Mouse (Mus musculus) frontal cortex, postnatal 36 days (tissue): ENCODE measurements around the gene Mb21d2.

Experiments
- DNase-seq, 2 experiments: peaks; one replicate each; pipeline ENCODE4 v3.0.0; 2022; ENCODE audit warnings: low spot score in 2 of 2

Mb21d2 gene

DNA sequence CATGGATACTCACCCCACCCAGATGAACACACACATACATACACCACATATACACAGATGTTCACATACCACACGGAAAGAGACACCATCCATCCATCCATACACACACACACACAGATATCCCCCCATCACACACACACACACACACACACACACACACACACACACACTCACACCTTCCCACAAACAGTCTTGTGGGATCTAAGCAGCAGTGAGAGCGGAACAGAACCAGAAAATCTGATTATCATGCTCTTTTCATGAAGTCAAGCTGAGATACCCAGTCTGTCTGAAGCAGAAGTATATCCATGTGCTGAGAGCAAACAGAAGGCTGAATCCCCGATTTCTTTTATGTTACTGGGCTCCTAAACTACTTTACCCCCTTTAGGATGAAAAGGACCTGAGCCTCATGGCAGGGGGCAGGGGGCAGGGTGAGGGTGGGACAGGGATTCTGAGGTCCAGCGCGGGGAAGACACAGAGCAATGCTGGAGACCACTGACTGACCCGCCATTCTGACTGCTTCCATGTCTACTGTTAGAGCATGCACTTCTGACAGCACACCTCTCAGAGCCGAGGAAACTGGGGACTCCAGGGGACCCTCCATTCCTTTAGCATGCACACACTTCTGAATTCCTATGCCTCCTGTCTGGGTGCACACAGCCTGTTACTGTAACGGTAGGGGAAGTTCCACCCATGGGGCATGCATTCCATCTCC, 62.7 kb downstream of the Mb21d2 start:
- DNase-seq, result no peak

DNA sequence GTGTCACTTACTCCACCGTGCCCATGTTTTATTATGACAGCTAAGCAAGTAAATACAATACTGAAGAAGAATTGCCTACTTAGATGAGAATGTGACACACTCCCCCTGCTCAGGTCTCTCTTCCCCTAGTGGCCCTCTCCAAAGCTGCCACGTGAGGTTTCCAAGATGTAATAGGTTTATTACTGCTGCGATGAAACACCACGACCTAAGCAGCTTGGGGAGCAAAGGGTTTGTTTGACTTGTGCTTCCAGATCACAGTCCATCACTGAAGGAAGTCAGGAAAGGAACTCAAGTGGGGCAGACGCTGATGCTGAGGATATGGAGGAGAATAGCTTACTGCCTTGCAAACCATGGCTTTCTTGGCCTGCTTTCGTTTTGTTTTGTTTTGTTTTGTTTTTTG, 65.9 kb downstream of the Mb21d2 start:
- DNase-seq, result no peak

DNA sequence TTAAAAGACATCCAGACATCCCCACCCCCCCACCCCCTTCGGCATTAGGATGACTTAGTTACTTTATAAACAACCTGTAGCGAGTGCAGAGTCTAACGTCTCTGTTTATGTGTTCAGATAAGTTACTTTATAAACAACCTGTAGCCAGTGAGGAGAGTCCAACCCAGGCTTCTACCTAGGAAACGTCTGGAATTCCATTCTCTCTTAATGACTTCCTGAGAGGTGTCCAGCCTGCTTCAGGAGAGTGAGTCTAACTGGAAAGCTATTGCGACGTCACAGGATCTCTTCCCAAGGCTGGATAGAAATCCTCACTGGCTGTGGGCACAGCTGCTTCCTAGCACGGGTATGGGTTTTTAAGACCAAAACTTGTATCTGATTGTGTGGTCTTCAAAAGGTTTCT, 67.4 kb downstream of the Mb21d2 start:
- DNase-seq, result no peak

DNA sequence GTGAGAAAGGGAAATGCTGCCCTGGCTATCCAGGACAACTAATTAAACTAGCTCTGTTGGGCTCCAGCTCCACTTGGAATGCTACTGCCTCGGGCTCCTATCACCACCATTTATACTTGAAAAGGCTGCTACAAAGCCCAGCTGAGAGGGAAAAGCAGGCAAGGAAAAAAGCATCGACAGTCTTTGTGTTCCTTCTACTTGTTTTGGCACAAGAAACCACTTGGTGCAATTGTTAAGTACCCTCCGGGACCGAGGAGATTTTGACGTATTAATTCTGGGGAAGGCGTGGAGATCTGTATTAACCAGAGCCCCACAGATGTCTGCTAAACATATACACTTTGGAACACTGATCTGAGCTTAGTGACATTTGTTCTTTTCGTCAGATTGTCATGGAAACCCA, 69.8 kb downstream of the Mb21d2 start:
- DNase-seq, result no peak

DNA sequence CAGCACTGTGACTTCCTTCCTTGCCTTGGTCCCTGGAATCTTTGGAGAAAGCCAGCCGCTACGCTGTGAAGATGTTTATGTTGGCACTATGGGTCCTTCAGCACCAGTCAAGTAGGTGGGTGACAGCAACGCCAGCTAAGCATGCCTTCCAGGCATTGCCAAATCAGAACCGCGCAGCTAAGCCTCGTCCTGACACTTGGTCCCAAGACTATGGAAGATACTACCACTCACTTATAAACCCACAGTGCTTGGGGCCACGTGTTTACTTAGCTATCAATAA, 70.5 kb downstream of the Mb21d2 start:
- DNase-seq, result no peak

DNA sequence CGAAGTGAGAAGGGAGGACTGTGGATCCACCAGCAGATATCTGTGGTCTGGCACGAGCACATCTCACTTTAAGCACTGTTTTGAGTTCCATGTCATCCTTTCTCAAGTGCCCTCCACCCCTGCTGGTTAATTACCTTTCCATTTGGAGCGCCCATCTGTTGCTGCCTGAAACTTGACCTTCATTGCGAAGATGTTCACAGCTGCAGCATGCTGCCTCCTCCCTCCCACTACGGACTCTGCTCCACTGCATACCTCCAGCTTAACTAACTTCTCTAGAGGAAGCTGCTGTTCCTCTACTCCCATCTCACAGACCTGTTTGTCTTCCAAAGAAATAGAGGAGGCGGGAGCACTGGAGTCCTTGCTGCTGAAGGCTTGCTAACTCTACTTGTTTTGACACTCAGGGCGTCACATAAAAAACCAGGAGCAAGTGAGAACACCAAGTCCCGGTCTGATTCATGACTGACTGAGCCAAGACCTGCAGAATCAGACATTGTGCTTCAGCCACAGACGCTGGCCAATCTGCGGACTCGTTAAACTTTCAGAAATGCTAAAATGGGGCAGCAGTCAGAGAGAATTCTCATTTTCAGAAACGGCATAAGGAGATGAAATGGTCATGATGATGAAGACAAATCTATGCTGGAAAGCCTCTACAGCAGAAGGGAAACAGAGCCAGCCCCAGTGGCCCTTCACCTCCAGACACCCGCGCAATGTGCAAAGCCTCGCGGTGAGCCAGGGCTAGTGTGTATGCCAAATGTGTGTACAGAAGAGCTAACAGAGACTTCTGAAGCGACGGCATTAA, 71.1 kb downstream of the Mb21d2 start:
- no peak for DNase-seq

DNA sequence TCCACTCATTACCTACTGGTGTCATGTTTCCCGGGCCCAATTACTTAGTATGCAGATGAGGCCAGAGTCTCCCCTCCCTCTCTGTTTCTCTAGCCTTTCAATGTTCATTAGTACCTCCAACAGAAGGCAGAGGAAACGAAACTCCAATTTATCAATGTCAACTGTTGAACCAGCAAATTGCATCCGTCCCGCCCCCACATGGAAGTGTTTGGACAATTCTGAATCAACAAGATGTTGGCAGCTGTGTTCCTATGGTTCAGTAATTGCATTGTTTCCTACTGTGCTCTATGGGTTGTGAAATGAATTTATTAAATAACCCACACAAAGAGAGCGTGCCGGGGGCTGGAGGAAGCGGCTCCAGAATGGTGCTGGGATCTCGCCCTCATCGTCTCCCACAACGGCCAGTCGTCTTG, 78.1 kb downstream of the Mb21d2 start:
- no peak for DNase-seq

DNA sequence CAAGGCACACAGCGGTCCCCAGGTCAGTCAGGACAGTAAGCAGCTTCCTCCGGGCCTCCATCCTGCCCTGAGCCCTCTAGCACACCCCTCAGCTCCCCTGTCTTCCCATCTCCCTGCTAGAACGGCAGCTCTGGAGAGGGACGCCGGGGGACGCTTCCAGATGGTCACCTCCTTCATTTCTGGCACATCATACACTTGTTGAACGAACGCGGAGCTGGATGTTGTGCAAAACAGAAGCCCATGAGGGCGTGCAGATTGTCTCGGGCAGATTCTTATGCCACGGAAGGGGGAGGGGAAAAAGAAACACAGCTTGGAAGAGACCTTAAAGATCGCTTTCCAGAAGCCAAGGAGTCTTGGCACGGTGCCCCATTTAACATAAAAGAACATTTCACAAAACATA, 78.6 kb downstream of the Mb21d2 start:
- DNase-seq, result peak; percentile 17 to 30

DNA sequence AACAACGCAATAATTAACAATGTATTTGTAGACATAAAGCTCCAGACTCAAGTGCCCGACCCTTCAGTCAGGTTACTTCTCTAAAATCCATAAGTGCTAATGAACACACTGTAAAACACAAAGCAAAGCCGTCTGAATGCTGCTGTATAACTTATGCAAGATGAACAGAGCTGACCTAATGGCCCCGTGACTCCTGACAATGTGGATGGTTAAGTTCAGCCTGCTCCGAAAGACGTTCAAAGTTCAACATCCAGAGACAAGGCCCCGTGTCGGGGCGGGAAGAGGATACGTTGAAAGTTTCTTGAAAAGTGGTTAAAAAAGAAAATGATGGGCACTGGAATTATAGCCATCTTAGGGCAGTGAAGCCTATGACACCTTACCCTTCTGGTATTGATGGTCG, 83.3 kb downstream of the Mb21d2 start:
- no peak for DNase-seq

DNA sequence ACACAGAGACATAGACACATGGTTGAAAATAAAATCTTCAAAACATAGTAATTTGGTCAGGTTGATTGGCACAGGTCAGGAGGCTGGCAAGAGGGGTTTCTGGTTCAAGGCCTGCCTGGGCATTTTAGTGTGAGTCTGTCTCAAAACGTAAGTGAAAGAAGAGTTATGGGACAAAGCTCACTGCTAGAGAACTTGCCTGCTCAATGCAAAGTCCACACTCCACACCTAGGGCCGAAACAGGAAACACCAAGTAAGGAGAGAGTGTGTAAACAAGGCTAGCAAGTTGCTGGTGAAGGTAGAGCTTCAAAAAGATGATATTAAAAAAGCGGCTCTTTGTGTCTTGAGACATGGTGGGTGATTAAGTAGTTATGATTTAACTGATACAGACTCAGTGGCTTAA, 84.1 kb downstream of the Mb21d2 start:
- no peak for DNase-seq

DNA sequence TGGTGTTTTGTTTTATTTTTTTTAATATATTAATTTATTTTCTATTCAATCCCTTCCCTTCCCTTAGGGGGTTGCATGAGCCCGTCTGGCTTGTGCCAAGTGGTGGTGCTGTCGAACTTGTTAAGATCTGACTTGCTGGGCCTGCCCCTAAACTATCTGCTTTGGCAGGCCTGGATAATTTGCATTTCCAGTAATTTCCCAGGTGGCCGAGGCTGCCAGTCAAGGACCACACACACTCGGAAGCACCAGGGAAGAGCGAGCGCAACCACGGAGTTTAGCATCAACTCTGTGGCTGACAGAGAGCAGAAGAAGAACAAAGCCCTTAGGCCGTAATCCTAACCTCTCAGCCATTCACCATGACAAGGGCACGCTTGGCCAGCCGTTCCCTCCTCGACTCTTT, 88.4 kb downstream of the Mb21d2 start:
- DNase-seq, result no peak

DNA sequence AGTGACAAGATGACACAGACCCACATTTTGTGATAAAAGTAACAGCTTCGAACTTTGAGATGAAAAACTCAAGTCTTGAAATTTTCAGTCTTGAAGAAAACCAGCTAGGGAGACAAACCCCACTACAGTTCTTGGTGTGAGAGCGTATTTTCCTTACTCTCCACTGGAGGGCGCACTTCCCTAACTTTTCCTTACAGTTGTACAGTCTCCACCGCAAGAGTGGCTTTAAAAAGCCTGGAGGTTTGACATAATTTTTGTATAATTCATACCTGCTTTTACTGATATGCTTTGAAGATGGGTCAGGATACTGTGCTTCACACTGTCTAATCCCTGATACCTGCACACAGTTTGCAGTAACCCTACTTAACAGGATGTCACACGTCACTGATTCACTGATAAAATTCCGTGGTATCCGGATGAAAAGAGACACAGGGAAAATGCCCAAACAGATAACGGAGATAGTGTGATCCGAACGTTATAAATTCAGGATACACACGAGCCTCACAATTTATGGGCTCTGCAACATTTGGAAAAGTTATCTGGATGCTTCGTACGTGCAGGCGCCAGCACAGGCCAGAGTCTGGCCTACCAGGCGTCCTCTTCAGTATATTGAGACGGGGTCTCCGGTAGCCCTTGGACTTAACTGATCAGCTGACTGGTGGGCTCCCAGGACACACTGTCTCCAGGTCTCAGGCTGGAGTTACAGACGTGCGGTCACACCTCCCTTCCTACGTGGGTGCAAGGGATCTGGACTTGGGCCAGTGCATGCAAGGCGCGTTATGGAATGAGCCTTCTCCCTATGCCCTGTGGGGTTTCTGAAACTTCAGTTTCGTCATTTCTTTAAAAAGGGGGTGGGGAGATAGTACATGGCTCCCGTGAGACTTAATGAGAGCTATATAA, 89.1 kb downstream of the Mb21d2 start:
- DNase-seq, result peak; percentile 69 to 74

DNA sequence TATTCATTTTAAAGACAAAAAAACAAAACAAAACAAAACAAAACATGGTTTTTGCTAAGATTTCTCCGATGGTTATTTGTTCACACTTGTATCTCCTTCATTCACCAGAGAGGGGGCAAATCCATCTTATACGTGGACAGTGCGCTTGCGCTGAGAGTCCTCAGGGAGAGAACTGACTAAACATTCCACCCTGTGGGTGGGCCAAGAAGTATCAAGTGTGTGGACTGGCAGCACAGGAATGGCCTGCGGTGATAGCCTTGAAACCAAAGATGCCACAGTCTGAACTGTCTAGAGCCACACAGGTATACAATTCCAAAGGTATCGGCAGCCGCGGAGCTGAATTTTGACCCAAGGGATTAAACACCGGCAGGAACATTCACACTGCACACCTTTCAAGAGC, 89.9 kb downstream of the Mb21d2 start:
- no peak for DNase-seq

DNA sequence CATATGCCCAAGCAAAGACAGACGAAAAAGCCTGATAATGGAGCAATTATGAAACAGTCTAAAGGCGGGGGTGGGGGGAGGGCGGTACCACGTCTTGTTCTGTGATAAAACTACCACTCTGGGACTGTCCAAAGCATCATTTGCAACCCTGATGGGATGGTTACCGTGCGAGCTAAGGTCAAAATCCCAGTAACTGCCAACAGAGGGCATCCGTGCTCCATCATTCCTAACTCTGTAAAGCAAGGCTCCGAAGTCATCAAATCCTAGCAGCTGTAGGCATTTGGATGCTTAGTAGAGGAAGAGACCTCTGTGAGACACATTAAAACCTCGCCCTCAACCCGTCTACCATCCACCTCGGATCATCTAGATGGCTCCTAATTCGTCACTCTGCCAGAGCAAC, 91.5 kb downstream of the Mb21d2 start:
- peak; percentile 74 to 81 for DNase-seq

DNA sequence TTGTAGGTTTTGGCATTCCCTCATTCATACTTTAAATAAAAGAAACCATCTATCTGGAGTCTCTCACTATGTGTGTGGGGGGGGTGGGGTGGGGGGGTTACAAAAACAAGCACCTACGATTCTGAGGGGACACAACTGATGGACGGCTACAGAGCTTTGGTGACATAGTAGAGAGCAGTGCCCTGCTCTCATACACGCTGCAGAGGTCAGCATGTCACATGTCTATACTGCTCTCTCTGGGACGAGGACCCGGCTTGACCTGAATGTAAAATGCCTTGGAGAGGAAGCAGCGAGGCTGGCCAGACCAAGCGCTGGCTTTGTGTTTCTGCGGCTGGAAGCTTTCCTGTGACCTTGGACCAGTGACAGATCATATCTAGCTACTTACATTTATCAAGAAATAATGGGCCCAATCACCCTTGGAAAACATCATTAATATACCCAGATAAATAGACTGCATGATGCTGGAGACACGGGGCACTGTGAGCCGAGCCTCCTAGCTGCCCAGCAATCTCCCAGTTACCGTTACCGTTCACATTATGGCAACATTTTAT, 97.3 kb downstream of the Mb21d2 start:
- DNase-seq, result no peak

DNA sequence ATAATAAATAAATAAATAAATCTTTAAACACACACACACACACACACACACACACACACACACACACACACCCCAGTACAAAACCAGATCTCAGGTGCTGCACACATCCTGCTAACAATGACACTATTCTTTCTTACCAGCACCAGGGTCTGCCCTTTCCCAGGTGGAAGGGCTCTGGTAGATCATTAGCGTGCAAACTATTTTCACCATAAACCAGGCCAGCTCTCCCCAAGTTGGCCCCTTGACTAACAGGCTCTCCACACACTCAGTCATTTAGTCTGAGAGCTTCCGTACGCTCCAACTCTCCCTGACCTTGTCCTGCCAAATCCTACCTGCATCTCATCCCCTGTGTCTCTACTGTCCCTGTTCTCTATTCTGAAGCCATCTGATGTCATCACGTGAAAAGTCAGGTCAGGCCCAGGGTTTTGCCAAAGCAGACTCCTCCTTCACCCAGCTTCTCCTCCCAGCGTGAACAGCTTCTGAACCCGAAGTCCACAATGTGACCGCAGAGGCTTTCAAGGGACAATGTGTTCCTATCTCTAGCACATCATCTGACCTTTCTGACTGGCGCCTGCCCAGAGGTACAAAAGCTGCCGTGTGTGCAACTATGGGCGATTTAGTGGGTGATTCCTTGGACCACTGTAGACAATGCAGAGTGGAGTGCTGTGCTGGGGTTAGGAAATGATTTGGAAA, 100.1 kb downstream of the Mb21d2 start:
- no peak for DNase-seq

DNA sequence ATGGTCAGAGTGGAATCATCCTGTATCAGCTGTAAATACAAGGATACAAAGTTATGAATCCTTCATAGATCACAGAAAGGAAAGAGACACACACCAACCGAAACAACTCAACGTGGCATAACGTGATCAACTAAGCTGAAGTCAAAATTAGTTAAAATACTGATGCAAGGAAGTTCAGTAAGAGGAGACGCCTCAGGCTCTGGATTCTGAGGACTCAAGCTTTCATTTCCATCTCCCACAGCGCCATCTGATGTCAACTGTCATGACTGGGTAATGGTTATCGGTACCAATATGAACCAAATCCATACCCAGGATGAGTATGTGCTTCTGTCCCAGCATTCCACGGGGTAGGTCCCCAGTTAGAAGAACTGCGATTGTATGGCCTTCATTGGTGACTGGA, 104.7 kb downstream of the Mb21d2 start:
- no peak for DNase-seq

DNA sequence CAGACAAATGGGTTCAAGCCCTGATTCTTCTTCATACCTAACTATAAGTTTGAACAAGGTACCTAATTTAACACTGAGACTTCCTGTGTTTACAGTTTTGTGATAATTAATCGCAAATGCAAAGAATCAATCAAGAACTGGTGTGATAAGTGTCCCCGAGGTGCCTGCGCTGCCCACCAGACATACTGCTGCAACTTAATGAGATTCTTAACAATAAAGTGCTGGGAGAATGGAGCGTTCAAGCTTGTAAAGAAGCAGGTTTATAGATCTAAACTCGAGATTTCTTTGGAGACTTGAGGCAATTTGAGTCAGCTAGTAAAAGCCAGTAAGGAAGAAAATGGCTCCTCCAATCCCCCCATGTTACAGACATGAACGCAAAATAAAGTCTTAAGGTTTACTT, 107.7 kb downstream of the Mb21d2 start:
- DNase-seq, result no peak

DNA sequence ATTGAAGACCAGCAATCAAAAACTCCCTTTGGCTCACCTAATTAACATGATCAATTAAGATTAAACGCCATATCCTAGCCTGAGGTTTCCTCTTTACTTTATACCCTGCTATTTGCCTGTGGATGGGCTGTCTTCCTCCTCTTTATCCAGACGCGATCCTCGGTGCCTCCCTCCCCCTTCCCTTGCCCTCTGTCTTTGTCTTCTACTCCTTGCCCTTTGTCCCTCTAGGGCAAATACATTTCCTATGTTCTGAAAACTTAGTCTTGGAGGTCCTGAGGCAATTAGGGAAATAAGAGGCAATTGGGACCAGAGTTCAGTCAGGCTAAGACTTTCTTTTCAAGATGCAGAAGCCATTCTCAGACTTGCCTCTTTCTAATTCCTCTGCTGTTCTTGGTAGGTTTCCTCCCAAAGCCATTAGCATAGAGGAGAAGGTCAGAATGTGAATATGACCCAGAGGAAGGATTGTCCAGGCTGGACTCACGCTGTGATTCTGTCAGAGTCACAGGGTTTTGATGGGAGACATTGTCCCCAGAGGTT, 110.7 kb downstream of the Mb21d2 start:
- DNase-seq, result no peak

DNA sequence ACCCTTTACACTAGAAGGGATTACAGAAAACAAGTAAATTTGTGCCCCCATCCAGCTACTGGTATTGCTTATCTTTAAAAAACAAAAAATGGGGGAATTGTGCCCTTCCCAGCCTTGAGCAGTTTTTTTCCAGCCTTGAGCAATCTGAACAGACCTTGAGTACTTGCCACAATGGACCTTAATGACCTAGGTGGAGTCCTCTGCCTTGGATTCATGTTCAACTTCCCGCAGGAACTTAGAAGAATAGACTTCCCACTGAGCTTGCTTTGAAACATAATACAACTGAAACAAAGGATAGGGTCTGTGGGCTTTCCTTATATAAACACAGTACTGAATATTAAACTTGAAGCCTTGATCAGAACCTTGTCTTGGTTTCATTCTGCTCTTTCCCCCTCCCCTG, 116.2 kb downstream of the Mb21d2 start:
- no peak for DNase-seq

DNA sequence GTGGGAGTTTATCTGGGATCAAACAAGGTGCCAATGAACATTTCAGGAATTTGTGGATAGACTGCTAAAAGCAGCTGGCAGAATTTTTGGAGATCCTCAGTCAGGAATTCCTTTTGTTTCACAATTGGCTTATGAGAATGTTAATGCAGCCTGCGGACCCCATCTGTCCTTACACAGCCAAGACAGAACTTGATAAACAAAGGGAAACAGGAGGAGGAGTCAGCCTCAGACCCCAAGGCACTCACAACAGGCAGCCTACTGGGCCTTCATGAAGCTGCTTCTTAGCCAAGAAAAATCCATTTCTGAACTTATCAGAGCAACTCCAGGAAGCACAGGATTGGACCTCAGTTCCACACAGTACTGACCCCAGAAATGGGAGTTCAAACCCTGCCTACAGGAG, 120.4 kb downstream of the Mb21d2 start:
- DNase-seq, result no peak

DNA sequence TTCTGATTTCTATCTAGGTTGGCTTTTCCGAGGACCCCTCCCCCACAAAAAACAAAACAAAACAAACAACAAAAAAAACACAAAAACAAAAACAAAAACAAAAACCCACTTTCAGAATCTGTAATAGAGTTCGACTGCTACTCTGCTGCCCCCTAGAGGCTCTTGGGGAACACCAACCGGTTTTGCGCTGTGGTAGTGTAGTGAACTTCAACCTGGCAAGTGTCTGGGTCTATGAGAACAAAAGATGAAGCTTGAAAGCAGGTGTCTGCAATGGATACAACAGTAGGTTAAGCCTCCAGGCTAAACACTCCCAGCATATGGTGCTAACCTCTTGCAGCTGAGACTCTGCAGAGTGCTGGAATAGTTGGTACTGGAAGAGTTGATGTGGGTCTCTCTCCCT, 136.4 kb downstream of the Mb21d2 start:
- DNase-seq, result peak; percentile 13 to 42
